Mouse (Mus musculus) CH12.LX (cell line): ENCODE data around the gene Creb3l2. TPM values are rescaled to one million over a fixed set of nuclear protein-coding genes. Genes with fewer than 3 reads are reported as not detected.

ENCODE experiments used
- DNase-seq: peaks from one replicate; pipeline ENCODE4 v3.0.0-alpha.2; 2013; ENCODE audit errors: extremely low read depth
- H3K27ac ChIP-seq: 2 replicates; pipeline ENCODE4 v1.5.1; 2012; ENCODE audit warnings: low read depth, mild to moderate bottlenecking, control low read depth, moderate library complexity; ENCODE audit not compliant: insufficient read depth
- H3K27me3 ChIP-seq: replicated peaks from 2 replicates; pipeline ENCODE3; 2012; ENCODE audit warnings: inconsistent platforms
- H3K36me3 ChIP-seq, 2 experiments: replicated peaks in 1 of 2; 2 replicates each; pipeline versions ENCODE3 to v1.6.1; 2012; ENCODE audit warnings: inconsistent platforms in 1 of 2, low read length in 1 of 2, mild to moderate bottlenecking in 1 of 2, mixed read lengths in 1 of 2, moderate library complexity in 1 of 2; ENCODE audit not compliant: control insufficient read depth in 1 of 2, insufficient read depth in 1 of 2
- H3K4me1 ChIP-seq, 2 experiments: 2 replicates each; pipeline ENCODE4 v1.6.1; 2012; ENCODE audit warnings: inconsistent platforms in 1 of 2, moderate library complexity in 1 of 2; ENCODE audit not compliant: insufficient read depth in 2 of 2, control insufficient read depth in 1 of 2
- H3K4me2 ChIP-seq: 2 replicates; pipeline ENCODE4 v1.6.1; 2012; ENCODE audit warnings: low read depth, mild to moderate bottlenecking, control low read depth; ENCODE audit not compliant: poor library complexity, insufficient read depth, severe bottlenecking
- H3K4me3 ChIP-seq, 3 experiments: fragments of 150-350 bp in 1 of 3; sonication (generic) in 1 of 3; replicated peaks in 1 of 3; 2 replicates each; pipeline versions ENCODE3 to v1.5.1; 2011 to 2012; ENCODE audit warnings: low read depth in 2 of 3, low read length in 2 of 3, mild to moderate bottlenecking in 2 of 3, moderate library complexity in 2 of 3, control low read depth in 1 of 3, improper control_type of control experiment in 1 of 3, inconsistent platforms in 1 of 3, mixed read lengths in 1 of 3; ENCODE audit not compliant: poor library complexity in 1 of 3
- H3K79me2 ChIP-seq: replicated peaks from 2 replicates; pipeline ENCODE4 v1.6.1; 2012; ENCODE audit warnings: mild to moderate bottlenecking, moderate library complexity; ENCODE audit not compliant: control insufficient read depth, poor library complexity, insufficient read depth, severe bottlenecking; ENCODE audit errors: extremely low read depth
- H3K9ac ChIP-seq: 2 replicates; pipeline ENCODE4 v1.6.1; 2012; ENCODE audit warnings: low read depth, mild to moderate bottlenecking, control low read depth, moderate library complexity; ENCODE audit not compliant: insufficient read depth
- H3K9me3 ChIP-seq: replicated peaks from 2 replicates; pipeline ENCODE3; 2012; ENCODE audit warnings: low read length, inconsistent platforms, mixed read lengths
- CTCF ChIP-seq, 2 experiments: IDR thresholded peaks in 1 of 2; conservative IDR thresholded peaks in 1 of 2; 2 replicates each; pipeline ENCODE4 v1.5.1; 2011 to 2012; ENCODE audit warnings: low read depth in 2 of 2, low read length in 2 of 2, improper control_type of control experiment in 1 of 2, inconsistent platforms in 1 of 2, mild to moderate bottlenecking in 1 of 2, moderate library complexity in 1 of 2
- EP300 ChIP-seq: IDR thresholded peaks from 2 replicates; pipeline ENCODE4 v1.6.1; 2011; ENCODE audit warnings: low read length, improper control_type of control experiment
- GABPA ChIP-seq: IDR thresholded peaks from 2 replicates; pipeline ENCODE4 v1.6.1; 2012; ENCODE audit warnings: low read depth, low read length, improper control_type of control experiment, inconsistent platforms; ENCODE audit not compliant: insufficient replicate concordance
- HCFC1 ChIP-seq: IDR thresholded peaks from 2 replicates; pipeline ENCODE4 v1.6.1; 2012; ENCODE audit warnings: low read depth, mild to moderate bottlenecking, inconsistent platforms, low read length, improper control_type of control experiment
- JUN ChIP-seq: IDR thresholded peaks from 2 replicates; pipeline ENCODE4 v1.6.1; 2011; ENCODE audit warnings: low read depth, mild to moderate bottlenecking, low read length, improper control_type of control experiment, moderate library complexity; ENCODE audit not compliant: insufficient read depth
- MAFK ChIP-seq: IDR thresholded peaks from 2 replicates; pipeline ENCODE4 v1.6.1; 2011; ENCODE audit warnings: low read length, improper control_type of control experiment; ENCODE audit not compliant: insufficient replicate concordance
- MAZ ChIP-seq: IDR thresholded peaks from 2 replicates; pipeline ENCODE4 v1.6.1; 2012; ENCODE audit warnings: low read depth, mild to moderate bottlenecking, inconsistent platforms, low read length, improper control_type of control experiment, moderate library complexity
- MEF2A ChIP-seq: IDR thresholded peaks from 2 replicates; pipeline ENCODE4 v1.6.1; 2014; ENCODE audit warnings: low read depth, mild to moderate bottlenecking, inconsistent platforms, low read length, improper control_type of control experiment, borderline replicate concordance
- MXI1 ChIP-seq: IDR thresholded peaks from 2 replicates; pipeline ENCODE4 v1.6.1; 2011; ENCODE audit warnings: mild to moderate bottlenecking, low read depth, low read length, improper control_type of control experiment
- MYC ChIP-seq: IDR thresholded peaks from 2 replicates; pipeline ENCODE4 v1.6.1; 2011; ENCODE audit warnings: low read depth, mild to moderate bottlenecking, improper control_type of control experiment, low read length
- NELFE ChIP-seq: IDR thresholded peaks from 2 replicates; pipeline ENCODE4 v1.6.1; 2011; ENCODE audit warnings: low read depth, low read length, improper control_type of control experiment
- POLR2A ChIP-seq: IDR thresholded peaks from 2 replicates; pipeline ENCODE4 v1.6.1; 2011; ENCODE audit warnings: low read depth, mild to moderate bottlenecking, improper control_type of control experiment, low read length
- RCOR1 ChIP-seq: conservative IDR thresholded peaks from 2 replicates; pipeline ENCODE4 v1.6.1; 2012; ENCODE audit warnings: low read depth, mild to moderate bottlenecking, inconsistent platforms, low read length, improper control_type of control experiment
- SIN3A ChIP-seq: IDR thresholded peaks from 2 replicates; pipeline ENCODE4 v1.6.1; 2012; ENCODE audit warnings: low read length, improper control_type of control experiment, inconsistent platforms
- TBP ChIP-seq: conservative IDR thresholded peaks from 2 replicates; pipeline ENCODE4 v1.6.1; 2011; ENCODE audit warnings: low read depth, low read length, improper control_type of control experiment
- TCF12 ChIP-seq: IDR thresholded peaks from 2 replicates; pipeline ENCODE4 v1.6.1; 2014; ENCODE audit warnings: low read depth, mild to moderate bottlenecking, inconsistent platforms, low read length, improper control_type of control experiment
- USF2 ChIP-seq: conservative IDR thresholded peaks from 2 replicates; pipeline ENCODE4 v1.6.1; 2011; ENCODE audit warnings: low read depth, low read length, improper control_type of control experiment
- ZC3H11A ChIP-seq: IDR thresholded peaks from 2 replicates; pipeline ENCODE4 v1.6.1; 2012; ENCODE audit warnings: low read depth, mild to moderate bottlenecking, inconsistent platforms, low read length, improper control_type of control experiment
- dilution Hi-C: fragments of 300-500 bp; cut with MboI; formaldehyde crosslinking; loops from 2 replicates; pipeline ENCODE4 v1.14.3; 2020; ENCODE audit warnings: low sequenced_read_pairs; ENCODE audit not compliant: extremely low pct_unique_long_range_greater_than_20kb, extremely low pct_ligation_motif_present
- in situ Hi-C: fragments of 300-500 bp; cut with MboI; formaldehyde crosslinking; loops from 3 replicates; pipeline ENCODE4 v1.14.3; 2019; ENCODE audit warnings: low sequenced_read_pairs, low pct_ligation_motif_present, low pct_unique_long_range_greater_than_20kb, mixed read lengths
- polyA plus RNA-seq: library from polyadenylated mRNA; unstranded; fragments of >175 nt; gene quantifications from 2 replicates; pipeline ENCODE4 v1.2.1, GENCODE M21; 2012; ENCODE audit warnings: low read depth; ENCODE audit not compliant: insufficient read length
- total RNA-seq, 2 experiments: library from RNA; depleted of rRNA; stranded (reverse); fragments of 300-350 nt in 1 of 2; fragments of >200 nt in 1 of 2; gene quantifications; 2 replicates each; pipeline ENCODE4 v1.2.3; 2012 to 2014

Gene Creb3l2
- total and polyA plus RNA-seq, 3 experiments = 1.5 to 8.5 (median 7.0) TPM

DNA sequence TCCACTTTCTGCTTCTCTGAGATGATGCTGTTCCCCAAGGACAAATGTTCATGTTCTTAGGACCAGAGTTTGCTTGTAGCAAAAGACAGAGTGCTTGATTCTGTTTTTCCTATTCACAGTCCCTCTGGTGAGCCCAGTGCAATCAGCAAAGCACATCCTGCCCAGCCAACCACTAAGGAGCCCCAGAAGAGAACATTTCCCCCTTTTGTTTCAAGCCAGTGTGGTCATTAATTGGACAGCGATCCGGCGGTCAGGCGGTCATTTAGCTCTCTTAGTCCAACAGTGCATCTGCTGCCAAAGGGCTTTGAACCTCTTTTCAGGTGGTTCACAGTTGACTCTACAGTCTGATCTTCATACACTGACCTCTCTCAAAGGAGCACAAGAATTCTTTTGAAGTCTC, 131.3 kb downstream of the Creb3l2 start:
- no peaks in the 10 kb centered on the region for H3K4me1 ChIP-seq
- H3K79me2 ChIP-seq = no peaks in the 10 kb centered on the region
- no peaks in the 10 kb centered on the region for H3K27me3 ChIP-seq
- H3K4me2 ChIP-seq = no peak overlapping the region
- peaks cover under 1% of the 10 kb centered on the region for H3K9me3 ChIP-seq
- TF ChIP-seq TCF12 (no peak), MAZ (no peak), HCFC1 (no peak), RCOR1 (no peak), MXI1 (no peak), CTCF (conservative IDR thresholded peaks at IDR 0.05 in 1 of 2, IDR thresholded peaks at IDR 0.05 in 1 of 2; ENCODE audit: low read depth in 2 of 2, low read length in 2 of 2) (no peak), NELFE (no peak), USF2 (no peak), MEF2A (no peak), SIN3A (no peak), ZC3H11A (no peak), JUN (no peak), EP300 (no peak), MAFK (no peak)
- dilution Hi-C loops (no loop called here), in situ Hi-C loops (no loop called here)
- no peaks in the 10 kb centered on the region for H3K36me3 ChIP-seq
- no peak overlapping the region for H3K9ac ChIP-seq
- H3K27ac ChIP-seq = no peak overlapping the region
- no peak for DNase-seq
- H3K4me3 ChIP-seq = no peak overlapping the region

DNA sequence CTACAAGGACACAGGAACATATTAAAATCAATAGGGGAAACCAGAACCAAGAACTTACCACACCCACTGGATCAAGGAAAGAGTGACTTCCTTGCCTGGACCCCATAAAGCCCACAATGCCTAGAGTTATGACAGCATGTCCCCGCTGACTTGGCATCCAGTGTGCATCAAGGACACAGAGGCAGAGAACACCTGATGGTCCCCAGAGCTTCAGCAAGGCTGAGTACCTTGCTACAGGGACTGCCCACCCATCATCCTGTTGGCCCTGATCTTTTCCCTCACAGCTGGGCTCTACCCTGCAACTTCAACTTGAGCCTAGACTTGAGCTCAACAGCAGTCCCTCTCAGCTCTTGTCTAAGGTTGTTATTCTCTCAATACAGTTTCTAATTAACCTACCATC, 135.3 kb downstream of the Creb3l2 start:
- in situ Hi-C loops = no loop called here
- dilution Hi-C loops = no loop called here

More for the DNA sequence above, 135.3 kb downstream of the Creb3l2 start:
- Histone ChIP-seq H3K9me3 (no peaks in the 10 kb centered on the region), H3K27ac (no peak overlapping the region), H3K79me2 (no peaks in the 10 kb centered on the region), H3K27me3 (peaks cover 2% of the 10 kb centered on the region), H3K4me1 (no peaks in the 10 kb centered on the region), H3K4me2 (no peak overlapping the region), H3K9ac (no peak overlapping the region), H3K36me3 (no peaks in the 10 kb centered on the region), H3K4me3 (no peak overlapping the region)
- no peak for TF ChIP-seq POLR2A
- no peak for TF ChIP-seq GABPA
- no peak for TF ChIP-seq RCOR1
- no peak for TF ChIP-seq TBP
- TF ChIP-seq JUN = no peak
- TF ChIP-seq MYC = no peak
- no peak for TF ChIP-seq MAFK
- TF ChIP-seq EP300 = no peak
- no peak for TF ChIP-seq MXI1
- no peak for DNase-seq
